In genomic region chr7:90091756-90092155, GRCm38 (mm10) we compare ENCODE assay signal across 17 mouse cellular contexts. TPM values are rescaled to one million over a fixed set of nuclear protein-coding genes. Genes with fewer than 3 reads are reported as not detected.
A peak's percentile ranks its signal among the peaks of the same experiment; 100 is the strongest.
DNase-seq lines count a peak whose midpoint lies in the region; ATAC-seq and TF ChIP-seq lines count a peak whose summit lies in the region.
"Had no signal": no experiment of that assay in that cellular context is flagged by ENCODE, and none has a peak within 500 bp of the region (broad histone marks: within the 10 kb centered on the region; RNA-seq: fewer than 3 reads in every experiment).

No protein-coding gene starts in this region.

- peak overlapping the region; percentile 70 for H3K27ac ChIP-seq in gastrocnemius, adult 2 months
- peak overlapping the region; percentile 57 for H3K27ac ChIP-seq in limb, embryonic 15.5 days
- H3K27ac ChIP-seq in limb, embryonic 10.5 days = no peak overlapping the region
- H3K27ac ChIP-seq in hindbrain, embryonic 10.5 days = no peak overlapping the region
- H3K27ac ChIP-seq: layer of hippocampus, adult 2 months; left cerebral cortex, adult 2 months; limb, embryonic 12.5 days; lung, embryonic 15.5 days had no signal

- whole genome bisulfite sequencing in limb, embryonic 15.5 days = 38% methylated on average over 2 of the region's 2 CpGs
- 54% methylated on average over 2 of the region's 2 CpGs for WGBS in limb, embryonic 10.5 days
- WGBS in hindbrain, embryonic 10.5 days = 43% methylated on average over 2 of the region's 2 CpGs

- TF ChIP-seq CTCF in gastrocnemius, adult 2 months (IDR thresholded peaks at IDR 0.05) = no peak

- intact Hi-C loops in gastrocnemius, adult 2 months (cut with DNase I) = no loop called here

- H3K4me3 ChIP-seq in gastrocnemius, adult 2 months = no peak overlapping the region
- H3K4me3 ChIP-seq in limb, embryonic 15.5 days = no peak overlapping the region
- H3K4me3 ChIP-seq in limb, embryonic 10.5 days = no peak overlapping the region
- no peak overlapping the region for H3K4me3 ChIP-seq in hindbrain, embryonic 10.5 days
- H3K4me3 ChIP-seq: layer of hippocampus, adult 2 months; left cerebral cortex, adult 2 months; limb, embryonic 12.5 days; lung, embryonic 15.5 days; megakaryocyte, embryonic 14.5 days had no signal

- no peaks in the 10 kb centered on the region for H3K27me3 ChIP-seq in limb, embryonic 15.5 days
- H3K27me3 ChIP-seq in limb, embryonic 10.5 days (ENCODE audit: low read depth, poor library complexity, severe bottlenecking) = no peaks in the 10 kb centered on the region
- H3K27me3 ChIP-seq in hindbrain, embryonic 10.5 days (ENCODE audit: insufficient read depth, poor library complexity, severe bottlenecking) = no peaks in the 10 kb centered on the region
- H3K27me3 ChIP-seq: limb, embryonic 12.5 days; lung, embryonic 15.5 days had no signal

- ATAC-seq in limb, embryonic 15.5 days (ENCODE audit: insufficient number of reproducible peaks, low FRiP score, low TSS enrichment, low read depth) = no peak

- H3K4me1 ChIP-seq in limb, embryonic 15.5 days = no peaks in the 10 kb centered on the region
- H3K4me1 ChIP-seq in limb, embryonic 10.5 days = no peaks in the 10 kb centered on the region
- H3K4me1 ChIP-seq in hindbrain, embryonic 10.5 days (replicated peaks) = no peaks in the 10 kb centered on the region
- H3K4me1 ChIP-seq: limb, embryonic 12.5 days had no signal

- H3K9ac ChIP-seq in limb, embryonic 15.5 days = no peak overlapping the region
- H3K9ac ChIP-seq: limb, embryonic 12.5 days; lung, embryonic 15.5 days had no signal

- no peak overlapping the region for H3K4me2 ChIP-seq in limb, embryonic 15.5 days
- H3K4me2 ChIP-seq: limb, embryonic 12.5 days; lung, embryonic 15.5 days had no signal

- DNase-seq in gastrocnemius, adult 2 months = peak; percentile 61
- no peak for DNase-seq in gastrocnemius, postnatal 10 days
- DNase-seq in limb, embryonic 10.5 days (ENCODE audit: low spot score) = no peak
- peak; percentile 17 to 43 for DNase-seq in heart, adult 9 months (ENCODE audit: low spot score in 2 of 2)
- peak; percentile 43 for DNase-seq in kidney, postnatal 14 days
- DNase-seq in right cerebral cortex, postnatal 14 days = no peak
- DNase-seq in hindbrain, embryonic 10.5 days (ENCODE audit: low spot score) = no peak
- DNase-seq: adrenal gland, postnatal 25 days; cerebellum, adult 8-10 months; right cerebral cortex, postnatal 25 days; thymus, postnatal 36 days had no signal

- no peaks in the 10 kb centered on the region for H3K9me3 ChIP-seq in limb, embryonic 15.5 days
- no peaks in the 10 kb centered on the region for H3K9me3 ChIP-seq in limb, embryonic 10.5 days (replicated peaks)
- H3K9me3 ChIP-seq in hindbrain, embryonic 10.5 days = no peaks in the 10 kb centered on the region
- H3K9me3 ChIP-seq: limb, embryonic 12.5 days; lung, embryonic 15.5 days had no signal

- H3K36me3 ChIP-seq in limb, embryonic 15.5 days = no peaks in the 10 kb centered on the region
- no peaks in the 10 kb centered on the region for H3K36me3 ChIP-seq in limb, embryonic 10.5 days
- H3K36me3 ChIP-seq in hindbrain, embryonic 10.5 days = no peaks in the 10 kb centered on the region
- H3K36me3 ChIP-seq: limb, embryonic 12.5 days; lung, embryonic 15.5 days had no signal

RNA-seq across cellular contexts. Expression of gene Picalm, which starts 38.3 kb away (rescaled TPM):
- 10 to 100 TPM; 87.9 to 93.4 TPM for total RNA-seq in gastrocnemius, adult 2 months (2021)
- 100 to 1,000 TPM; 152 to 168 TPM for total RNA-seq in gastrocnemius, postnatal 10 days (2021)
- polyA plus RNA-seq in limb, embryonic 15.5 days (2015; fragmentation: Nextera tagmentation; extraction: Ambion mirVana) = 37.9 and 40.1 TPM in 2 replicates
- 20.6 and 25.4 TPM in 2 replicates for polyA plus RNA-seq in limb, embryonic 10.5 days (2016; fragmentation: Nextera tagmentation; extraction: Ambion mirVana)
- polyA plus RNA-seq in hindbrain, embryonic 10.5 days (2016; fragmentation: Nextera tagmentation; extraction: Ambion mirVana) = 26.3 and 28.8 TPM in 2 replicates

Comparison
In these comparisons a context has a peak if more than half of its experiments do, and no peak if none do; other contexts are left out.
1. DNase-seq: peak in gastrocnemius, adult 2 months (single experiment), heart, adult 9 months (2 of 2) and kidney, postnatal 14 days (single experiment); none in gastrocnemius, postnatal 10 days (single experiment), limb, embryonic 10.5 days (single experiment), right cerebral cortex, postnatal 14 days (single experiment) and hindbrain, embryonic 10.5 days (single experiment).
2. H3K27ac ChIP-seq: peak in gastrocnemius, adult 2 months (single experiment) and limb, embryonic 15.5 days (single experiment); none in limb, embryonic 10.5 days (single experiment) and hindbrain, embryonic 10.5 days (single experiment).